Mouse (Mus musculus) limb, embryonic 14.5 days (tissue): ENCODE measurements around the gene Wdr34. TPM values are rescaled to one million over a fixed set of nuclear protein-coding genes. Genes with fewer than 3 reads are reported as not detected.
A peak's percentile ranks its signal among the peaks of the same experiment; 100 is the strongest.

ENCODE experiments used
- ATAC-seq: fragments of 200-750 bp; cut with Nextera tagmentation; 2 replicates; pipeline ENCODE4 v1.8.0; 2017; ENCODE audit warnings: low read depth, moderate number of reproducible peaks, moderate TSS enrichment; ENCODE audit not compliant: low FRiP score
- DNase-seq: peaks from one replicate; pipeline ENCODE4 v3.0.0-alpha.2; 2015; ENCODE audit warnings: low spot score
- H3K27ac ChIP-seq: fragments of 300-500 bp; sonication (generic); replicated peaks from 2 replicates; pipeline ENCODE4 v1.5.1; 2014; ENCODE audit warnings: low read depth, mild to moderate bottlenecking, low read length, moderate library complexity, mixed read lengths
- H3K27me3 ChIP-seq: fragments of 300-500 bp; sonication (generic); 2 replicates; pipeline ENCODE4 v1.6.1; 2014; ENCODE audit warnings: low read length, mixed read lengths; ENCODE audit not compliant: control insufficient read depth, insufficient read depth
- H3K36me3 ChIP-seq: fragments of 300-500 bp; sonication (generic); 2 replicates; pipeline ENCODE4 v1.6.1; 2014; ENCODE audit warnings: mild to moderate bottlenecking, low read length, moderate library complexity, mixed read lengths; ENCODE audit not compliant: control insufficient read depth, insufficient read depth
- H3K4me1 ChIP-seq: fragments of 300-500 bp; sonication (generic); 2 replicates; pipeline ENCODE4 v1.6.1; 2014; ENCODE audit warnings: antibody characterized with exemption, low read length, mixed read lengths; ENCODE audit not compliant: control insufficient read depth, insufficient read depth
- H3K4me2 ChIP-seq: fragments of 300-500 bp; sonication (generic); replicated peaks from 2 replicates; pipeline ENCODE4 v1.6.1; 2014; ENCODE audit warnings: low read depth, mild to moderate bottlenecking, low read length, moderate library complexity; ENCODE audit not compliant: severe bottlenecking
- H3K4me3 ChIP-seq: fragments of 300-500 bp; sonication (generic); replicated peaks from 2 replicates; pipeline ENCODE4 v1.5.1; 2014; ENCODE audit warnings: low read length
- H3K9ac ChIP-seq: fragments of 300-500 bp; sonication (generic); 2 replicates; pipeline ENCODE4 v1.6.1; 2014; ENCODE audit warnings: mild to moderate bottlenecking, low read depth, low read length, moderate library complexity; ENCODE audit not compliant: severe bottlenecking
- H3K9me3 ChIP-seq: fragments of 300-500 bp; sonication (generic); 2 replicates; pipeline ENCODE4 v1.6.1; 2016; ENCODE audit warnings: low read length; ENCODE audit not compliant: control insufficient read depth
- POLR2A ChIP-seq: fragments of 200-500 bp; IDR thresholded peaks from 2 replicates; pipeline ENCODE4 v1.8.0; 2012; ENCODE audit warnings: inconsistent platforms, mild to moderate bottlenecking, moderate library complexity, borderline replicate concordance; ENCODE audit not compliant: insufficient read depth, insufficient read length; ENCODE audit errors: extremely low read depth
- WGBS: fragments of 180-500 bp; shearing (Covaris S2); extraction: QIAGEN DNeasy Blood & Tissue Kit; methylation state at CpG from one replicate; pipeline ENCODE4 v1.1.7; 2014; 5-methylcytosine and 5-hydroxymethylcytosine counted together
- polyA plus RNA-seq, 2 experiments: library from polyadenylated mRNA; depleted of rRNA in 1 of 2; stranded (reverse) in 1 of 2; unstranded in 1 of 2; fragments of >200 nt; fragmentation: Nextera tagmentation in 1 of 2; extraction: Ambion mirVana in 1 of 2; gene quantifications; 2 replicates each; pipeline versions ENCODE4 v1.2.1 to v1.2.3; 2012 to 2014

Gene Wdr34
- polyA plus RNA-seq, 2 experiments: 30.1 to 44.0 TPM

DNA sequence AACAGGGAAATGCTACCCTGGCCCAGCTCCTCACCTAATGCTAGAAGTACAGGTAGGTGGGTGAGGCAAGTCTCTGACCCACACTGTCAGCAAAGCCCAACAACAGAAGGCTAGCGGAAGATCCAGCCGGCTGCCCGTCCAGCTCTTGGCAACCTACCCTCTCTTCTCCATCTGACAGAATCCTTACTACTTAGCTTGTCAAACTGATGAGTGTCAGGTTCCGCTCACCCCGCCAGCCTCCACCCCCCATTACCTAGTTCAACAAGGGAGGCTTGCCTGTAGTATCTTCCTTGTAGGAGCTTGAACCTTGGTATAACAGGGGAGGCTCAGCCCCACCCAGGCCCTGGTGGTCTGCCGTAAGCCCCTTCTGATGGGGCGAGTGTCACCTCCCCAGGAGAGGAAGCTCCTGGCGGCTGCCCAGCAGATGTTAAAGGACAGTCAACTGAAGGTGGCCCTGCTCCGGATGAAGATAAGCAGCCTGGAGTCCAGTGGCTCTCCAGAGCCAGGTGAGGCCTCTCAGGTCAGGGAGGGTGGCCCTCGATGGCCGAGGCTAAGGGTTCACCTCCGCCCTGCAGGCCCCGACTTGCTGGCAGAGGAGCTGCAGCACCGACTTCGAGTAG, 31.6 kb upstream of the Wdr34 start:
- H3K4me1 ChIP-seq: peaks cover 9% of the 10 kb centered on the region; the same call in 1 of the 2 replicates
- no peak for TF ChIP-seq POLR2A
- WGBS: 84% methylated on average over 15 of the region's 15 CpGs
- no peak overlapping the region for H3K27ac ChIP-seq
- no peaks in the 10 kb centered on the region for H3K9me3 ChIP-seq
- DNase-seq: no peak
- no peak overlapping the region for H3K9ac ChIP-seq
- no peaks in the 10 kb centered on the region for H3K27me3 ChIP-seq
- no peak overlapping the region for H3K4me3 ChIP-seq
- ATAC-seq: no peak
- no peak overlapping the region for H3K4me2 ChIP-seq
- H3K36me3 ChIP-seq: no peaks in the 10 kb centered on the region

- 0 out of 2 replicates have a peak overlapping the region, but pooled peaks have one; percentile 56 for H3K9ac ChIP-seq
- 0 out of 2 replicates have a peak overlapping the region, but pooled peaks have one; percentile 59 for H3K4me3 ChIP-seq
- peak overlapping the region; percentile 97; the same call in 1 of the 2 replicates for H3K4me2 ChIP-seq
- TF ChIP-seq POLR2A: no peak
- peaks cover 9% of the 10 kb centered on the region; the same call in 1 of the 2 replicates for H3K4me1 ChIP-seq
- H3K9me3 ChIP-seq: no peaks in the 10 kb centered on the region
- H3K27ac ChIP-seq: peak overlapping the region; percentile 79
- H3K27me3 ChIP-seq: no peaks in the 10 kb centered on the region
- 0 out of 2 replicates have a peak, but pooled peaks cover 5% of the 10 kb centered on the region for H3K36me3 ChIP-seq
- DNase-seq (no peak), ATAC-seq (no peak)
- 62% methylated on average over 4 of the region's 4 CpGs for WGBS
These were observed 30.1 kb upstream of the Wdr34 start for GRCm38 (mm10) chr2:30078760-30079159.

- peak overlapping the region; percentile 97 for H3K4me2 ChIP-seq
- DNase-seq (peak; percentile 27), ATAC-seq (no peak)
- no peaks in the 10 kb centered on the region for H3K9me3 ChIP-seq
- peaks cover 9% of the 10 kb centered on the region; the same call in 1 of the 2 replicates for H3K4me1 ChIP-seq
- 0 out of 2 replicates have a peak, but pooled peaks cover 10% of the 10 kb centered on the region for H3K36me3 ChIP-seq
- H3K9ac ChIP-seq: peak overlapping the region; percentile 56; the same call in 1 of the 2 replicates
- H3K27me3 ChIP-seq: no peaks in the 10 kb centered on the region
- WGBS: 14% methylated on average over 10 of the region's 10 CpGs
- TF ChIP-seq POLR2A: no peak
- H3K4me3 ChIP-seq: peak overlapping the region; percentile 59
- H3K27ac ChIP-seq: peak overlapping the region; percentile 79
These were observed 29.6 kb upstream of the Wdr34 start for GRCm38 (mm10) chr2:30078349-30078712.

DNA sequence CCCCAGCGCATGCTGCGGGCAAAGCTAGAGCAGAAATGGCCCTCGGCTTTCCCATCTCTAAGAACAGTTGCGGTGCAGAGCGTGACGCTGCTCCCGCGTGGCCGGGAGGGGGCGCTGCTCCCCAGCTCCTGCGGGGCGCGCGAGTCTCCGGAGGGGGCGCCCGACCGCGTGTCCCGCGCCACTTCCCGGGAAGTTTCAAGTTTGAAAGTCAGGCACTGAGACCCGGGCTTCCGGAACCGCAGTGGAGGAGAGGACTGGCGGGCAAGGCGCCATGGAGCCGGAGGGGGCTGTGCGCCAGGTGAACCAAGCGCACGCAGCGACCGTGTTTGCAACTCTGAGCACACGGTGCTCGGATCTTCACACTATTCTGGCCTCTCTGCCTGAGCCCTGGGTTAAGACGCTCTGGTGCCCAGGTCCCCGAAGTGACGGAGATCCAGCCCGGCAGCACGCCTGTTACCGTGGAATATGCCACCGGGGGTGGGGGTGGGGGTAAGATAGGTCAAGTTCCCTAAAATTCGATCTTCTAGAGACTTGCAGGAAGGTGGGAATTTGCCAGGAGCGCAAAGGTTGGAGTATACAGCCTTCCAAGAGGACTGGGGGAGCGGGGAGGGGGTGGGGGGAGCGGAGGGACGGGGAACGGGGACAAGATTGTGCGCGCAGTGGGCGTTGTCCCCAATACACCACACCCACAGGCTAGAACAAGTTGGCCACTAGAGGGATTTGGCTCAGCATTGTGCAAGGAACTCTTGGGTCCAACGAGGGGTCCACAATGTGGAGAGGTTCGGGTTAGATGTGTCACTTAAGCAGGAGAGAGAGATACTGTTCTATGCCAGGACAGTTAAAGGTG, 29.0 kb upstream of the Wdr34 start, which contains the start of gene Pkn3:
Gene Pkn3, plus strand, starts transcription at position 183 of the 847 bp plus-strand sequence.
- under 1% methylated on average over 53 of the region's 53 CpGs for WGBS
- Histone ChIP-seq H3K27me3 (no peaks in the 10 kb centered on the region), H3K27ac (peak within 1 kb of the TSS; percentile 79), H3K4me2 (peak within 1 kb of the TSS; percentile 97), H3K9me3 (no peaks in the 10 kb centered on the region), H3K36me3 (peaks cover 16% of the 10 kb centered on the region), H3K4me3 (peak within 1 kb of the TSS; percentile 59), H3K9ac (peak within 1 kb of the TSS; percentile 56), H3K4me1 (peaks cover 9% of the 10 kb centered on the region; the same call in 1 of the 2 replicates)
- DNase-seq (peak; percentile 90), ATAC-seq (peak; percentile 76)
- TF ChIP-seq POLR2A: 0 out of 2 replicates have a peak, but pooled peaks have one; percentile 54

DNA sequence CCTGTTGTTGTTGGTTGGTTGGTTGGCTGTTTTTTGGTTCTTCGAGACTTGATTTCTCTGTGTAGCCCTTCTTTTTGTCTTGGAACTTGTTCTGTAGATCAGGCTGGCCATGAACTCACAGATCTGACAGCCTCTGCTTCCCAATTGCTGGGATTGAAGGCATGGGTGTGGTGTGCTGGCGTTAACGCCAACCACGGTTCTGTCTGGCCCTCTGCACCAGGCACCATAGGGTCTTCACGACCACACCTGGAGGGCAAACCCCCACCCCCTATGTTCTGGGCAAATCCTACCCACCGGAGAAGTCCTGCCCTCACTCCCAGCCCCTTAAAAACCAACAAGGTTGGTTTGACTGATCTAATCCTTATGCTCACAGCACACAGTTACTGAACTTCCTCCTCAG, 28.3 kb upstream of the Wdr34 start:
- H3K4me2 ChIP-seq: peak overlapping the region; percentile 97
- ATAC-seq (peak; percentile 2; the same call in 1 of the 2 replicates), DNase-seq (no peak)
- no peak for TF ChIP-seq POLR2A
- WGBS: 60% methylated on average over 6 of the region's 6 CpGs
- H3K9ac ChIP-seq: 0 out of 2 replicates have a peak overlapping the region, but pooled peaks have one; percentile 56
- no peaks in the 10 kb centered on the region for H3K27me3 ChIP-seq
- H3K36me3 ChIP-seq: peaks cover 21% of the 10 kb centered on the region
- peak overlapping the region; percentile 35 for H3K27ac ChIP-seq
- no peaks in the 10 kb centered on the region for H3K9me3 ChIP-seq
- peaks cover 9% of the 10 kb centered on the region; the same call in 1 of the 2 replicates for H3K4me1 ChIP-seq
- peak overlapping the region; percentile 59 for H3K4me3 ChIP-seq
